Mouse (Mus musculus): ENCODE measurements around the gene Hectd1. TPM values are rescaled to one million over a fixed set of nuclear protein-coding genes. Genes with fewer than 3 reads are reported as not detected.
A peak's percentile ranks its signal among the peaks of the same experiment; 100 is the strongest.

Gene Hectd1
- polyA plus RNA-seq, 1 experiment from 2014 or later: 43.1 TPM

- Histone ChIP-seq H3K27ac (no peak overlapping the region), H3K4me1 (peaks cover 7% of the 10 kb centered on the region), H3K9ac (no peak overlapping the region), H3K27me3 (no peaks in the 10 kb centered on the region), H3K9me3 (no peaks in the 10 kb centered on the region), H3K4me3 (no peak overlapping the region), H3K4me2 (replicated peaks) (no peak overlapping the region), H3K36me3 (no peaks in the 10 kb centered on the region)
- ATAC-seq (ENCODE audit: insufficient number of reproducible peaks, insufficient read depth, low FRiP score, low TSS enrichment): no peak
- WGBS: 52% methylated on average over 6 of the region's 6 CpGs
These were observed 12.9 kb upstream of the Hectd1 start for GRCm38 (mm10) chr12:51842081-51842864.

DNA sequence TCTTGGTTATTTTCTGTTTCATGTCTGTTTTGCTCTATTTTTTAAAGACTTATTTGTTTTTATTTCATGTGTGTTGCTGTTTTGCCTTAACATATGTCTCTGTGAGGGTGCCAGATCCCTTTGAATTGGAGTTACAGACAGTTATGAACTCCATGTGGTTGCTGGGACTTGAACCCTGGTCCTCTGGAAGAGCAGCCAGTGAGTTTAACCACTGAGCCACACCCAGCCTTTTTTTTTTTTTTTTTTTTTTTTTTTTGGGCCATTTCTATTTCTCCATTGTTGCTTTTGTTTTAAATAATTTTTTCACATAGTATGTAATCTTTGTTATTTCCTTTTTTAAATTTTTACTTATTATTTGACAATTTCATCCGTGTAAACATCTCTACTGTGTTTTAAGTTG lies 10.5 kb upstream of the Hectd1 start:
- 96% methylated on average over 1 of the region's 1 CpGs for WGBS
- no peak overlapping the region for H3K27ac ChIP-seq
- no peaks in the 10 kb centered on the region for H3K9me3 ChIP-seq
- peaks cover 7% of the 10 kb centered on the region for H3K4me1 ChIP-seq
- H3K27me3 ChIP-seq: no peaks in the 10 kb centered on the region
- no peaks in the 10 kb centered on the region for H3K36me3 ChIP-seq
- H3K4me3 ChIP-seq: no peak overlapping the region
- no peak overlapping the region for H3K9ac ChIP-seq
- no peak for ATAC-seq (ENCODE audit: insufficient number of reproducible peaks, insufficient read depth, low FRiP score, low TSS enrichment)
- no peak overlapping the region for H3K4me2 ChIP-seq (replicated peaks)

DNA sequence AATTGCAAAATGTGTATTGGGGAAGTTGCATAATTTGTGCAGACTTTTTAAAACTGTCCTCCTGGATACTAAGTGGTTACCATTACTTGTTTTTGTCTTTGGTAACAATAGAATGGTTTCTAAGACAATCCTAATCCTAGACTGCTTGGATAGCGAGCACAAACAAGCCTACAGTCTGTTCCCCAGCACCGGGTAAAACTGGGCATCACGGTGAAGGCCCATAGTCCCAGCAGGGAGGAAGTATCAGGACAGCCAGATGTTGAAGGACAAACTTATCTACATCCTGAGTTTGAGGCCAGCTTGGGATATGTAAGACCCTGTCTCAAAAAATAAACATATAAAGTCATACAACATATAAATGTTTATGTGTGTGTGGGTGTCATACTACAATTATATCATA lies 5.9 kb upstream of the Hectd1 start:
- H3K36me3 ChIP-seq: no peaks in the 10 kb centered on the region

DNA sequence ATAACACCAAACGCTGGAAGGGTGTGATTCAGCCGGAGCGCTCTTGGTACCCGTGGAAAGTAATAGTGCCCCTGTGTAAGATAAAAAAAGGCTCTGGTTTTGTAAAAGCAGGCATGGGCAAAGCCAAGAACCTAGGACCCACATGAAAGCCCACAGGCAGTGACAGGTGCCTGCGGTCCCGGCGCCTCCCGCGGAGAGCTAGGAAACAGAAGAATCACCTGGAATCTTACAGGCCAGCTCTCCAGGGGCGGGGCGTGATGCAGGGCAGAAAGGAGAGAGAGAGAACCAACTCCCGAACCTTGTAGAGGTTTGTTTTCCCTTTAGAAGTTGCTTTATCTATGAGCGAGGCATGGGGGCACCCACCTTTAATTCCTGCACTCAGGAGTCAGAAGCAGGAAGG lies 2.6 kb upstream of the Hectd1 start:
- no peaks in the 10 kb centered on the region for H3K9me3 ChIP-seq
- no peak overlapping the region for H3K4me2 ChIP-seq (replicated peaks)
- no peak overlapping the region for H3K27ac ChIP-seq
- 75% methylated on average over 13 of the region's 13 CpGs for WGBS
- no peaks in the 10 kb centered on the region for H3K27me3 ChIP-seq
- H3K4me3 ChIP-seq: no peak overlapping the region
- H3K36me3 ChIP-seq: no peaks in the 10 kb centered on the region
- no peak overlapping the region for H3K9ac ChIP-seq
- H3K4me1 ChIP-seq: peaks cover 10% of the 10 kb centered on the region; the same call in 1 of the 2 replicates
- ATAC-seq (ENCODE audit: insufficient number of reproducible peaks, insufficient read depth, low FRiP score, low TSS enrichment): no peak

More for the DNA sequence above, 5.9 kb upstream of the Hectd1 start:
- Histone ChIP-seq H3K9me3 (no peaks in the 10 kb centered on the region), H3K27ac (no peak overlapping the region), H3K27me3 (no peaks in the 10 kb centered on the region), H3K4me3 (no peak overlapping the region), H3K9ac (no peak overlapping the region), H3K4me1 (no peaks in the 10 kb centered on the region), H3K4me2 (replicated peaks) (no peak overlapping the region)
- 66% methylated on average over 3 of the region's 3 CpGs for WGBS
- ATAC-seq (ENCODE audit: insufficient number of reproducible peaks, insufficient read depth, low FRiP score, low TSS enrichment): no peak

GRCm38 (mm10) chr12:51831296-51831695 lies 2.0 kb upstream of the Hectd1 start:
- H3K27ac ChIP-seq: no peak overlapping the region

DNA sequence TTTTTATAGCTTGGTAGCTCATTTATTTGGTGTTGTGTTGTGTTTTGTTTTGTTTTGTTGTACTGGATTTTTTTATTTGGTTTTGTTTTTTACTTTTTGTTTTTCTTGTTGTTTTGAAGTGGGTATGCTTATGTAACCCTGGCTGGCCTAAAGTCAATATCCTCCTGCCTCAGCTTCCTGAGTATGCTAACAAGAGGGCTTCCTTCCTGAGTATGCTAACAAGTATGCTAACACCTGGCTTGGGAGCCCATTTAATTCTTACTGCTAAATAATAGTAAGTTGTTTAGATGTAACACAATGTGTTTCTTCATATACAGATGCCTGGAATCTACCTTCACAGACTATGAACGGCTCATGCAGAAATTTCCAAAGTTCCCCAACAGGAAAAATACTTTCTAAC lies 1.3 kb upstream of the Hectd1 start:
- WGBS: 94% methylated on average over 1 of the region's 1 CpGs
- Histone ChIP-seq H3K4me2 (replicated peaks) (peak overlapping the region; percentile 74), H3K4me1 (peaks cover 10% of the 10 kb centered on the region; the same call in 1 of the 2 replicates), H3K4me3 (no peak overlapping the region; the same call in 1 of the 2 replicates), H3K9ac (no peak overlapping the region), H3K27me3 (no peaks in the 10 kb centered on the region), H3K27ac (no peak overlapping the region), H3K36me3 (peaks cover 3% of the 10 kb centered on the region; the same call in 1 of the 2 replicates), H3K9me3 (no peaks in the 10 kb centered on the region)
- no peak for ATAC-seq (ENCODE audit: insufficient number of reproducible peaks, insufficient read depth, low FRiP score, low TSS enrichment)

More at GRCm38 (mm10) chr12:51831296-51831695, 2.0 kb upstream of the Hectd1 start:
- no peaks in the 10 kb centered on the region for H3K36me3 ChIP-seq
- no peak overlapping the region for H3K4me2 ChIP-seq (replicated peaks)
- H3K9ac ChIP-seq: no peak overlapping the region
- no peaks in the 10 kb centered on the region for H3K27me3 ChIP-seq
- WGBS: 92% methylated on average over 3 of the region's 3 CpGs
- no peak for ATAC-seq (ENCODE audit: insufficient number of reproducible peaks, insufficient read depth, low FRiP score, low TSS enrichment)
- no peak overlapping the region for H3K4me3 ChIP-seq
- no peaks in the 10 kb centered on the region for H3K9me3 ChIP-seq
- peaks cover 10% of the 10 kb centered on the region; the same call in 1 of the 2 replicates for H3K4me1 ChIP-seq

DNA sequence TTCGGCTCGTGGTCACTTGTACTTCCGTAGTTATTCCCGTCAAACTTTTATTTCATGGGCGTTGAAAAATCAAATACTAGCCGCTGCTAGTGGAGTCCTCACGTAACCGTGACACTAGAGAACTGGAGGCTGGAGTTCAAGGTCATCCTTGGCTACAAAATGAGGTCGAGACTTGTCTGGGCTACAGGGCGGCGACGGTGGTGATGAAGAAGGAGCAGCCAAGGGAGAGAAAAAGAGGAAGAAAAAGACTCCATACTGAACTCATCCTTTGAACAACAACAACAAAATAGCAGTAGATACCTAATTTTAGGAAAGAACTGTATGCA lies 704 bp upstream of the Hectd1 start:
- Histone ChIP-seq H3K27me3 (no peaks in the 10 kb centered on the region), H3K4me1 (peaks cover 10% of the 10 kb centered on the region; the same call in 1 of the 2 replicates), H3K4me2 (replicated peaks) (peak overlapping the region; percentile 74), H3K9ac (peak overlapping the region; percentile 99), H3K27ac (peak overlapping the region; percentile 99), H3K4me3 (peak overlapping the region; percentile 95), H3K9me3 (no peaks in the 10 kb centered on the region), H3K36me3 (peaks cover 6% of the 10 kb centered on the region; the same call in 1 of the 2 replicates)
- WGBS: 2% methylated on average over 12 of the region's 12 CpGs
- ATAC-seq (ENCODE audit: insufficient number of reproducible peaks, insufficient read depth, low FRiP score, low TSS enrichment): no peak

DNA sequence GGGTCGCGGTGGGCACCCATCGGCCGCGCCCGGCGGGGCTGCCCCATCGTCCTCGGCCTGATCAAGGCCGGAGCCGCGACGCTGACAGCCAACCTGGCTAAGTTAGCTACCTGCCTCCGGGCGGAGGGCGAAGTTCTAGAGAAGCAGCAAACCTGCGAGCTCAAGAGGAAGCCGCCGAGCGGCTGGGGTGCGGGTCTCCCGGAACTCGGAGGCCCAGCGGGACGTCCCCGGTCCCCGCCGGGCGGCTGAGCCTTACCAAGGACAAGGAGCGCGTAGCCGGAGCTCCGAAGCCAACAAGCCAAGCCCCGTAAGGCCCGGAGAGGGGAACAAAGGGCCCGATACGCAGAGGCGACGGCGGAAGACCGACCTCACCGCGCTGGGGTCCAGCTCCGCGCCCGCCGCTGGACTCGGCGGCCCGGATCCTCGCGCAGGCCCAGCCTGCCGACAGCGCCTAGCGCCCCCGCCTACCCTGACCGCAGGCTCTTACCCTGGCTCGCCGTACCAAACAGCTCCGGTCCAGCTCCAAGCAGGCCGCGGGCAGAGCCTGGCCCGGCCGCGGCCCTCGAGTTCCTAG lies 533 bp downstream of the Hectd1 start:
- peak; percentile 11; the same call in 1 of the 2 replicates for ATAC-seq (ENCODE audit: insufficient number of reproducible peaks, insufficient read depth, low FRiP score, low TSS enrichment)
- peaks cover 15% of the 10 kb centered on the region for H3K36me3 ChIP-seq
- peak overlapping the region; percentile 74 for H3K4me2 ChIP-seq (replicated peaks)
- H3K27ac ChIP-seq: peak overlapping the region; percentile 99
- peak overlapping the region; percentile 99 for H3K9ac ChIP-seq
- H3K4me1 ChIP-seq: peaks cover 10% of the 10 kb centered on the region; the same call in 1 of the 2 replicates
- H3K27me3 ChIP-seq: no peaks in the 10 kb centered on the region
- under 1% methylated on average over 66 of the region's 66 CpGs for WGBS
- peak overlapping the region; percentile 95 for H3K4me3 ChIP-seq
- H3K9me3 ChIP-seq: no peaks in the 10 kb centered on the region

DNA sequence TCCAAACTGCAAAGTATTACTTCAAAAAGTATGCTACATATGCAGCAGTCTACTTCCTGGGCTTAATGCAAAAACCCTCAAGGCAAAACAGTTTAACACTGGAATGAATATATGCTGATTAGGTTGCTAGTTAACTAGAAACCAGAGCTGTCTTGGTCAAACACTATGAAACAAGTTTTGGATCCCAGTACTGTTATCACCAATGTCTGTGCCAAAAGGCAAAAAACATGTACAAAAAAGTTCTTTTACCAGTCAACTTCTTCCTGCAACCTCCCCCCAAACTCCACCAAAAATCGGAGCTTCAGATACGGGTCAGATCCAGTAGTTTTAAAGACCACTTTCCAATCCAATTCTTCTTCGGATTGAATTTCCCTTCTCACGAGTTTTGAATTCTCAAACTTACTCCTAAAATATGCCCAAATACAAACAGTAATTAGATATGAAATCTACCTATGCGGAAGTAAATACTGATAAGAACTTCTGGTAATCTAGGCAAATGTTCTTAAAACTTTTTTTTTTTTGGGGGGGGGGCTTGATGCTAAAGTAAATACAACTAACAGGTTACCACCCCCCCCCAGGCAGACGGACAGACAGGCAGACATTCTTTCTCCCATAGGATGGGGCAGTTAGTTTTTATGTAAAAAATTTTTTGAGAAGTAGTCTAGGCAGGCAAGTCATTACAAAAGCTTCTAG lies 1.2 kb downstream of the Hectd1 start:
- peak overlapping the region; percentile 99 for H3K27ac ChIP-seq
- peaks cover 15% of the 10 kb centered on the region for H3K36me3 ChIP-seq
- WGBS: 19% methylated on average over 6 of the region's 6 CpGs
- peak overlapping the region; percentile 99 for H3K9ac ChIP-seq
- peaks cover 10% of the 10 kb centered on the region; the same call in 1 of the 2 replicates for H3K4me1 ChIP-seq
- no peak for ATAC-seq (ENCODE audit: insufficient number of reproducible peaks, insufficient read depth, low FRiP score, low TSS enrichment)
- H3K27me3 ChIP-seq: no peaks in the 10 kb centered on the region
- no peaks in the 10 kb centered on the region for H3K9me3 ChIP-seq
- peak overlapping the region; percentile 95 for H3K4me3 ChIP-seq
- peak overlapping the region; percentile 74 for H3K4me2 ChIP-seq (replicated peaks)

GRCm38 (mm10) chr12:51825338-51825737 lies 4.0 kb downstream of the Hectd1 start:
- Histone ChIP-seq H3K27me3 (no peaks in the 10 kb centered on the region), H3K9ac (no peak overlapping the region), H3K9me3 (no peaks in the 10 kb centered on the region), H3K4me2 (replicated peaks) (no peak overlapping the region), H3K4me1 (peaks cover 10% of the 10 kb centered on the region; the same call in 1 of the 2 replicates), H3K36me3 (peaks cover 20% of the 10 kb centered on the region), H3K4me3 (no peak overlapping the region), H3K27ac (no peak overlapping the region)
- 83% methylated on average over 2 of the region's 2 CpGs for WGBS
- ATAC-seq (ENCODE audit: insufficient number of reproducible peaks, insufficient read depth, low FRiP score, low TSS enrichment): no peak

GRCm38 (mm10) chr12:51823311-51823710 lies 6.0 kb downstream of the Hectd1 start:
- no peak overlapping the region for H3K4me2 ChIP-seq (replicated peaks)
- H3K4me1 ChIP-seq: peaks cover 10% of the 10 kb centered on the region; the same call in 1 of the 2 replicates
- H3K27ac ChIP-seq: no peak overlapping the region
- no peak overlapping the region for H3K9ac ChIP-seq
- no peak for ATAC-seq (ENCODE audit: insufficient number of reproducible peaks, insufficient read depth, low FRiP score, low TSS enrichment)
- no peaks in the 10 kb centered on the region for H3K27me3 ChIP-seq
- no peaks in the 10 kb centered on the region for H3K9me3 ChIP-seq
- peaks cover 22% of the 10 kb centered on the region for H3K36me3 ChIP-seq
- 96% methylated on average over 5 of the region's 5 CpGs for WGBS
- H3K4me3 ChIP-seq: no peak overlapping the region

Data from embryonic facial prominence, embryonic 12.5 days (tissue).